Mouse (Mus musculus): ENCODE results near the gene Larp1. TPM values are rescaled to one million over a fixed set of nuclear protein-coding genes. Genes with fewer than 3 reads are reported as not detected.

The Larp1 gene
- polyA plus RNA-seq, 1 experiment = 32.8 TPM

GRCm38 (mm10) chr11:57986456-57986855, 22.4 kb upstream of the Larp1 start:
- no peak for TF ChIP-seq GATA1 (IDR thresholded peaks at IDR 0.05; ENCODE audit: low read length)
- no peak for TF ChIP-seq TAL1 (IDR thresholded peaks at IDR 0.05; ENCODE audit: low read length)
- Histone ChIP-seq H3K9me3 (ENCODE audit: control insufficient read depth, low read length) (no peaks in the 10 kb centered on the region), H3K4me1 (ENCODE audit: control insufficient read depth) (peaks cover 32% of the 10 kb centered on the region)

GRCm38 (mm10) chr11:57986861-57987260, 22.0 kb upstream of the Larp1 start:
- Histone ChIP-seq H3K4me1 (ENCODE audit: control insufficient read depth) (peaks cover 32% of the 10 kb centered on the region), H3K36me3 (ENCODE audit: control insufficient read depth) (no peaks in the 10 kb centered on the region), H3K9me3 (ENCODE audit: control insufficient read depth, low read length) (no peaks in the 10 kb centered on the region), H3K27me3 (ENCODE audit: control insufficient read depth) (peaks cover 36% of the 10 kb centered on the region), H3K4me3 (replicated peaks) (no peak overlapping the region)
- TF ChIP-seq TAL1 (IDR thresholded peaks at IDR 0.05; ENCODE audit: low read length) = no peak
- TF ChIP-seq GATA1 (IDR thresholded peaks at IDR 0.05; ENCODE audit: low read length) = no peak

More at GRCm38 (mm10) chr11:57986456-57986855, 22.4 kb upstream of the Larp1 start:
- peaks cover 36% of the 10 kb centered on the region for H3K27me3 ChIP-seq (ENCODE audit: control insufficient read depth)
- H3K4me3 ChIP-seq (replicated peaks) = no peak overlapping the region
- no peaks in the 10 kb centered on the region for H3K36me3 ChIP-seq (ENCODE audit: control insufficient read depth)

- Histone ChIP-seq H3K4me1 (ENCODE audit: control insufficient read depth) (peaks cover 30% of the 10 kb centered on the region), H3K9me3 (ENCODE audit: control insufficient read depth, low read length) (no peaks in the 10 kb centered on the region), H3K4me3 (replicated peaks) (no peak overlapping the region), H3K36me3 (ENCODE audit: control insufficient read depth) (no peaks in the 10 kb centered on the region), H3K27me3 (ENCODE audit: control insufficient read depth) (peaks cover 1% of the 10 kb centered on the region; the same call in 1 of the 2 replicates)
- TF ChIP-seq TAL1 (IDR thresholded peaks at IDR 0.05; ENCODE audit: low read length) = no peak
- no peak for TF ChIP-seq GATA1 (IDR thresholded peaks at IDR 0.05; ENCODE audit: low read length)
These were observed 10.7 kb upstream of the Larp1 start for GRCm38 (mm10) chr11:57998168-57998567.

- Histone ChIP-seq H3K9me3 (ENCODE audit: control insufficient read depth, low read length) (no peaks in the 10 kb centered on the region), H3K27me3 (ENCODE audit: control insufficient read depth) (no peaks in the 10 kb centered on the region), H3K4me1 (ENCODE audit: control insufficient read depth) (peaks cover 34% of the 10 kb centered on the region), H3K36me3 (ENCODE audit: control insufficient read depth) (no peaks in the 10 kb centered on the region), H3K4me3 (replicated peaks) (no peak overlapping the region)
- TF ChIP-seq GATA1 (IDR thresholded peaks at IDR 0.05; ENCODE audit: low read length) (no peak), TAL1 (IDR thresholded peaks at IDR 0.05; ENCODE audit: low read length) (no peak)
These were observed 10.0 kb upstream of the Larp1 start for GRCm38 (mm10) chr11:57998872-57999271.

- H3K4me3 ChIP-seq (replicated peaks) = no peak overlapping the region
- no peaks in the 10 kb centered on the region for H3K36me3 ChIP-seq (ENCODE audit: control insufficient read depth)
- no peaks in the 10 kb centered on the region for H3K27me3 ChIP-seq (ENCODE audit: control insufficient read depth)
- no peaks in the 10 kb centered on the region for H3K9me3 ChIP-seq (ENCODE audit: control insufficient read depth, low read length)
- H3K4me1 ChIP-seq (ENCODE audit: control insufficient read depth) = peaks cover 36% of the 10 kb centered on the region
- TF ChIP-seq TAL1 (IDR thresholded peaks at IDR 0.05; ENCODE audit: low read length) (no peak), GATA1 (IDR thresholded peaks at IDR 0.05; ENCODE audit: low read length) (no peak)
These were observed 5.7 kb upstream of the Larp1 start for GRCm38 (mm10) chr11:58003126-58003525.

- Histone ChIP-seq H3K4me1 (ENCODE audit: control insufficient read depth) (peaks cover 36% of the 10 kb centered on the region), H3K9me3 (ENCODE audit: control insufficient read depth, low read length) (no peaks in the 10 kb centered on the region), H3K36me3 (ENCODE audit: control insufficient read depth) (no peaks in the 10 kb centered on the region), H3K4me3 (replicated peaks) (no peak overlapping the region), H3K27me3 (ENCODE audit: control insufficient read depth) (no peaks in the 10 kb centered on the region)
- TF ChIP-seq TAL1 (IDR thresholded peaks at IDR 0.05; ENCODE audit: low read length) (no peak), GATA1 (IDR thresholded peaks at IDR 0.05; ENCODE audit: low read length) (no peak)
These were observed 5.1 kb upstream of the Larp1 start for GRCm38 (mm10) chr11:58003734-58004133.

- TF ChIP-seq TAL1 (IDR thresholded peaks at IDR 0.05; ENCODE audit: low read length) (no peak), GATA1 (IDR thresholded peaks at IDR 0.05; ENCODE audit: low read length) (no peak)
- no peaks in the 10 kb centered on the region for H3K27me3 ChIP-seq (ENCODE audit: control insufficient read depth)
- peaks cover 32% of the 10 kb centered on the region for H3K4me1 ChIP-seq (ENCODE audit: control insufficient read depth)
- H3K9me3 ChIP-seq (ENCODE audit: control insufficient read depth, low read length) = no peaks in the 10 kb centered on the region
- H3K36me3 ChIP-seq (ENCODE audit: control insufficient read depth) = peaks cover under 1% of the 10 kb centered on the region; the same call in 1 of the 2 replicates
- H3K4me3 ChIP-seq (replicated peaks) = no peak overlapping the region
These were observed 3.8 kb upstream of the Larp1 start for GRCm38 (mm10) chr11:58005110-58005509.

- Histone ChIP-seq H3K36me3 (ENCODE audit: control insufficient read depth) (peaks cover 21% of the 10 kb centered on the region), H3K4me3 (replicated peaks) (peak overlapping the region; percentile 100), H3K4me1 (ENCODE audit: control insufficient read depth) (peaks cover 55% of the 10 kb centered on the region), H3K9me3 (ENCODE audit: control insufficient read depth, low read length) (no peaks in the 10 kb centered on the region), H3K27me3 (ENCODE audit: control insufficient read depth) (no peaks in the 10 kb centered on the region)
- TF ChIP-seq TAL1 (IDR thresholded peaks at IDR 0.05; ENCODE audit: low read length) = no peak
- TF ChIP-seq GATA1 (IDR thresholded peaks at IDR 0.05; ENCODE audit: low read length) = no peak
These were observed 851 bp upstream of the Larp1 start for GRCm38 (mm10) chr11:58008013-58008412.

- H3K36me3 ChIP-seq (ENCODE audit: control insufficient read depth) = peaks cover 25% of the 10 kb centered on the region
- TF ChIP-seq GATA1 (IDR thresholded peaks at IDR 0.05; ENCODE audit: low read length) (no peak), TAL1 (IDR thresholded peaks at IDR 0.05; ENCODE audit: low read length) (no peak)
- no peaks in the 10 kb centered on the region for H3K9me3 ChIP-seq (ENCODE audit: control insufficient read depth, low read length)
- peaks cover 54% of the 10 kb centered on the region for H3K4me1 ChIP-seq (ENCODE audit: control insufficient read depth)
- peak overlapping the region; percentile 100 for H3K4me3 ChIP-seq (replicated peaks)
- no peaks in the 10 kb centered on the region for H3K27me3 ChIP-seq (ENCODE audit: control insufficient read depth)
These were observed 320 bp upstream of the Larp1 start for GRCm38 (mm10) chr11:58008437-58009050.

All from erythroblast, embryonic 14.5 days (primary cell).